Mouse (Mus musculus): Measurements from ENCODE around the gene Bicra. TPM values are rescaled to one million over a fixed set of nuclear protein-coding genes. Genes with fewer than 3 reads are reported as not detected.

The Bicra gene
- total RNA-seq, 2 experiments from 2014 or later = 11.4 to 17.3 TPM

DNA sequence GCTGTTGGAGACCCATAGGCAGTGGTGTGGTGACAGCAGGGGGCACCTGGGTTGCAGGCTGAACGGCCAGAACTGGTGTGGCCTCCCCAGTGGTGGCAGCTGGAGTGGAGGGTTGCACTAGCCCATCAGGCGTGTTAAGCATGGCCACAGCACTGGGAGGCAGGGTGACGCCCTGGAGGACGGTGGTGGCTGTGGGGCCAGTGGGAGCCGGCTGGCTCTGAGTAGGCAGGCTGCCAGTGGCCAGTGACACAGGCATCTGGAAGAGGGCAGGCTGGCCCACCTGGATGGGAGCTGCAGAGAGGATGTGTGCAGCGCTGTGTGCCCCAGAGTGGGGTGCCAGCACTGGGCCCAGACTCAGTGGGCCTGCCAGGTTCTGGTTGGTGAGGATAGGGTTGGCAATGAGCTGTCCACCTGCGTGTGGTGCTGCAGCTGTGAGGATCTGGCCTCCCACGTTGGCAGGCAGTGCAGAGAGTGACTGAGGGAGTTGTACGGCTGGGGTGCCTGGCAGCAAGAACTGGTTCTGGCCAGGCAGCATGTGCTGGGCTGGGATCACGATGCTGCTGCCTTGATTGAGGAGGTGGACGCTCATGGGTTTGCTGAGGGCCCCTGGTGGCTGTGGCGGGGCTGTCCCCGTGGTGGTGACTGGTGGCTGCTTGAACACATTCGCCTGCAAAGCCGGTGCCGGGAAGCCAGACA, 59.9 kb downstream of the Bicra start:
- peak; percentile 43 for DNase-seq (ENCODE audit: low spot score in 2 of 2)
- intact Hi-C loops (cut with DNase I) = loop anchor here (10.0 kb wide), 1 partner anchor 167 kb away; no protein-coding TSS in a partner anchor

- intact Hi-C loops (cut with DNase I) = loop anchor here (1.0 to 10.0 kb wide), 2 partner anchors 69 to 172 kb away; no protein-coding TSS in a partner anchor
- no peak for DNase-seq (ENCODE audit: low spot score in 2 of 2)
Measured at GRCm38 (mm10) chr7:15982729-15983407, 64.9 kb downstream of the Bicra start.

- no peak for DNase-seq (ENCODE audit: low spot score in 2 of 2)
- intact Hi-C loops (cut with DNase I) = loop anchor here (10.0 kb wide), 1 partner anchor 173 kb away; no protein-coding TSS in a partner anchor
Measured at GRCm38 (mm10) chr7:15981538-15981937, 66.2 kb downstream of the Bicra start.

DNA sequence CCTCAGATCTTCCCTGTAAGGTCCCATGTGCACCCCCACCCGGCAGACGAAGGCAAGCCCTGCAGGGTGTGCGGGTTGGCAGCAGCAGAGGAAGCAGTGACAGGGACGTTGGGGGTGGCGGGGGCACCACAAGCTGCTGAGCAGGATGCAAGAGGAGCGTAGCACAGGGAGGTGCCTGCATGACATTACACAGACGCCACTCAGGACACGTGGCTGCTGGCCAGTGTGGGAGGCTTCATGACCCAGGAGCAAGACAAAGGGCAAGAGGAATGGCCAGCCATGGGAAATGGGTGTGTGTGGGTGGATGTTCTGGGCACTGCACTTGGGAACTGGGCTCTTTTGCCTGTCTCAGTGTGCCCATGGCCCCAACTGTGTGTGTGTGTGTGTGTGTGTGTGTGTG, 67.5 kb downstream of the Bicra start:
- intact Hi-C loops (cut with DNase I) = loop anchor here (10.0 kb wide), 1 partner anchor 175 kb away; no protein-coding TSS in a partner anchor
- DNase-seq (ENCODE audit: low spot score in 2 of 2) = peak; percentile 52 to 53

DNA sequence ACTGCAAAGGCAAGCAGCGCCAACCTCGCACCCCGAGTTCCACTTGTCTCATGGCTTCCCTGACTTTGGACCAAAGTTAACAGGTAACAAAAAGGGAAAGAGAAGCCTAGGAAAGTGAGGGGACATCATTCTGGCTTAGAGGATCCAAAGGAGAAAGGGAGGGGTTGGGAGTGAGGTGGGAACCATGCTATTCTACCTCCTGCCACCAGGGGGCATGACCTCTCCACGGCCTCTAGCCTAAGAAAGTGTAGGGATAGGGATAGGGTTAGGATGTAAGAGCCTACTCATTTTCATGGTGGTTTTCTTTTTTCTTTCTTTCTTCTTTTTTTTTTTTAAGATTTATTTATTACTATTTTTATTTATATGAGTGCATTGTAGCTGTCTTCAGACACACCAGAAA, 71.8 kb downstream of the Bicra start:
- intact Hi-C loops (cut with DNase I) = no loop called here
- DNase-seq (ENCODE audit: low spot score in 2 of 2) = peak in 1 of 2 experiments; percentile 43

GRCm38 (mm10) chr7:15975451-15975850, 72.3 kb downstream of the Bicra start:
- intact Hi-C loops (cut with DNase I) = no loop called here
- no peak for DNase-seq (ENCODE audit: low spot score in 2 of 2)

GRCm38 (mm10) chr7:15974712-15975111, 73.0 kb downstream of the Bicra start:
- intact Hi-C loops (cut with DNase I) = no loop called here
- DNase-seq (ENCODE audit: low spot score in 2 of 2) = peak; percentile 65 to 68

GRCm38 (mm10) chr7:15972247-15972646, 75.5 kb downstream of the Bicra start:
- no peak for DNase-seq (ENCODE audit: low spot score in 2 of 2)
- intact Hi-C loops (cut with DNase I) = no loop called here

DNA sequence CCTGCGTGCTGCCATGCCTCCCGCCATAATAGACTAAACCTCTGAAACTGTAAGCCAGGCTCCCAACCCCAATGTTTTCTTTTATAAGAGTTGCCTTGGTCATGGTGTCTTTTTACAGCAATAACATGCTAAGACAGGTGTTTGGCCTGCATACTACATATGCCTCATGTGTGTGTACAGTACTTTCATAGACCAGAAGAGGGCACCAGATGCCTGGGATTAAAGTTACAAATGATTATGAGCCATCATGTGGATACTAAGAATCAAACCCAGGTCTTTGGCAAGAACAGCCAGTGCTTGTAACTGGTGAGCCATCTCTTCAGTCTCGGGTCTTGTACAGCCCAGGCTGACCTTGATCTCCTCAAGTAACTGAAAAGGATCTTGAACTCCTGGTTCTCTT, 78.0 kb downstream of the Bicra start:
- no peak for DNase-seq (ENCODE audit: low spot score in 2 of 2)
- intact Hi-C loops (cut with DNase I) = no loop called here

DNA sequence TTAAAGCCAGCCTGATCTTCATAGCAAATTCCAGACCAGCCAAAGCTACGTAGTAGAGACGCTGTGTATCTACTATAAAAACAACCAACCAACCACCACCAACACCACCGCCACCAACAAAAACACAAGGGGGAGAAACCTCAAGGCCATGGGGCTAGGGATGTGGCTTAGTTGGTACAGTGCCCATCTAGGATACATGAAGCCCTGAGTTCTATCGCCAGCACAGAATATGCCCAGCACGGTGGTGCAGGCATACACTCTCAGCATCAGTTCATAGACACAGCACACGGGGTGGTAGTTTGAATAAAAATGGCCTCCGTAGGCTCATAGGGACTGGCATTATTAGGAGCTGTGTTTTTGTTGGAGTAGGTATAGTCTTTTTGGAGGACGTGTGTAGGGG, 79.4 kb downstream of the Bicra start:
- intact Hi-C loops (cut with DNase I) = no loop called here
- DNase-seq (ENCODE audit: low spot score in 2 of 2) = no peak

- intact Hi-C loops (cut with DNase I) = loop anchor here (2.0 kb wide), 1 partner anchor 19 kb away; no protein-coding TSS in a partner anchor
- DNase-seq (ENCODE audit: low spot score in 2 of 2) = peak; percentile 47 to 52
Measured at GRCm38 (mm10) chr7:15967312-15967711, 80.4 kb downstream of the Bicra start, which contains the start of gene Ehd2. TSS of gene Ehd2 (minus strand) at chr7:15967567.

DNA sequence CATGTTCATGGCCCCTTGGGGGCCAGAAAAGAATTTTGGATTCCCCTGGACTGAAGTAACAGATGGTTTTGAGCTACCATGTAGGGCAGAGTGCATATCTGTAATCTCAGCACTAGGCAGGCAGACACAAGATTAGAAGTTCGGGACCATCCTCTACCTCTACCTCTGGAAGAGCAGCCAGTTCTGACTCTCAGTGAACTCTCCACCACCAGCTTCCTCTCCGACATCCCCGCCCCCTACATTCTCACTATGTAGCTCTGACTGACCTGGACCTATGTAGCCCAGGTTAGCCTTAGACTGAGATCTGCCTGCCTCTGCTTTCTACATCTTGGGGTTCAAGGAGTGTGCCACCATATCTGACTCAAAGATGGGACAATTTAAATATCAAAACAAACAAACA, 81.2 kb downstream of the Bicra start:
- intact Hi-C loops (cut with DNase I) = loop anchor here (2.0 kb wide), 1 partner anchor 18 kb away; no protein-coding TSS in a partner anchor
- DNase-seq (ENCODE audit: low spot score in 2 of 2) = no peak

GRCm38 (mm10) chr7:15963798-15964652, 83.7 kb downstream of the Bicra start:
- intact Hi-C loops (cut with DNase I) = no loop called here
- DNase-seq (ENCODE audit: low spot score in 2 of 2) = no peak

DNA sequence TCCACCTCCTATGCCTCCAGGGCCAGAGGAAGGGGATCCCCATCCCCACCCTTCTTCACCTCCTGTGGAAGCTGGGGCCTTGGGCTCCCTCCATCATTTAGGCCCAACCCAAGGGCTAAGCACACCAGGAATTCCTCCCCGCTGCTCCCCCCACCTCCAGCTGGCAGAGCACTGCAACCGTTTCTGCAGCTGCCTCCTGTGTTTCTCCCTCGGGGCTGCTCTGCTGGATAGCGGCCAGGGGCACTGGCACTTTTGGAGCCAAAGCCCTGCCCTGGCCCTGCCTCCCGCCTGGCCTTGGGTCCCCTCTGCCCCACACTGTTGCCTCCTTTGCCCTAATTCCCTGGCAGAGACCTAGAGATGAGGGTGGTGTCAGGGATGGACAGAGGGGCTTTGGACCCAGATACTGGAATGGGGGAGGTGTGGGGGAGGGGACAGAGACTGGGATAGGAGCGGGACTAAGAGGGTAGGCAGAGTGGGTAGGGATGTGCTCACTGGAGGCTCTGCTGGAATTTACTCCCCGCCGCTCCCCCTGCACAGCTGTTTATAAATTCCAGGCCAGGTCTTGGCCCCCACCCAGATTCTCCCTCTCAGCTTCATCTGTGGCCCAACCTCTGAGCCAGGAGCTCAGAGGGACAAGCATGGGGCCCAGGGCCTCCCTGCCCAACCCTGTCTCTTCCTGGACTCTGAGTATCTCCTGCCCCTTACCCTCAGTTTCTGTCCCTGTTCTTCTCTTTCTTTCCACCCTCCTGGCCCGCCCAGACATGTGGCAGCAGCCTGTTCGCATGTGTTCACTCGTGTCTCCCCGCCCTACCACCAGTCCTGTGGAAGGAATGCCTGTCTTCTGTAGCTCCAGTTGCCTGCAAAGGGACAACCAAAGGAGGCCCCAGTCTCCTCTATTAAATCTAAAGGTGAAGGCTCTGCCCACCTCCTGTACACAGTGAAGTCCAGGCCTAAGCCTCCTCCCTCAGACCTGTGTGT, 85.1 kb downstream of the Bicra start:
- peak; percentile 22 to 40 for DNase-seq (ENCODE audit: low spot score in 2 of 2)
- intact Hi-C loops (cut with DNase I) = no loop called here

DNA sequence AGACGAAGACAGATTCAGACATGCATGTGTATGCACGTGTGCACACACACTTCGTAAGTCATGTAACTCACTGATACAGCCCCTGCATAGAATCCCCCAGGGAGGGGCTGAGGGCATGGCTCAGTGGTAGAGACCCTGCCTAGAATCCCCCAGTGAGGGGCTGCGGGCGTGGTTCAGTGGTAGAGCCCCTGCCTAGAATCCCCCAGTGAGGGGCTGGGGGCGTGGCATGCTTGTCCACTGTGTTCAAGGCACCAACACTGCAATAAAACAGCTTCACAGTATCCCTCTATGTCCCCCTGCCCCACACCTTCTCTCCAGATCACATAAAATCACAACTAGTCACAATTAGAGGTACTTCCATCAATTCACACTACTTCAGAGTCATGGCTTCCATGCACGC, 85.9 kb downstream of the Bicra start:
- no peak for DNase-seq (ENCODE audit: low spot score in 2 of 2)
- intact Hi-C loops (cut with DNase I) = no loop called here

DNA sequence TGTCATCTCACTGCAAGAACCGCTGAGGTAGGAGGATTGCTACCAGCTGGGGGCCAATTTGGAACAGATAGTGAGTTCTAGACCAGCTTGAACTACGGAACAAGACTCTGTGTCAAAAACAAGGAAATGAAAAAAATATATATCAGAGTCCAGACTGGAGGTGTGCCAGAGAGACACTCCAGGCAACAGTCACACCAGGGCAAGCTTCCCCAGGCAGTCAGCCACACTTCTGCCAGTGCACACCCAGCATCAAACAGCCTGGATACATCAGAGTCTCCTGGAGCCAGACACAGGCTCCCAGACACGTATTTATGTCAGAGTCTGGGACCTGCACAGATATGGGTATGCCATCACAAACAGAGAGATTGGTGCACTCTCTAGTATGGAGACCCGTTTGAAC, 86.5 kb downstream of the Bicra start:
- intact Hi-C loops (cut with DNase I) = no loop called here
- no peak for DNase-seq (ENCODE audit: low spot score in 2 of 2)

GRCm38 (mm10) chr7:15960691-15961090, 87.0 kb downstream of the Bicra start:
- DNase-seq (ENCODE audit: low spot score in 2 of 2) = no peak
- intact Hi-C loops (cut with DNase I) = no loop called here

DNA sequence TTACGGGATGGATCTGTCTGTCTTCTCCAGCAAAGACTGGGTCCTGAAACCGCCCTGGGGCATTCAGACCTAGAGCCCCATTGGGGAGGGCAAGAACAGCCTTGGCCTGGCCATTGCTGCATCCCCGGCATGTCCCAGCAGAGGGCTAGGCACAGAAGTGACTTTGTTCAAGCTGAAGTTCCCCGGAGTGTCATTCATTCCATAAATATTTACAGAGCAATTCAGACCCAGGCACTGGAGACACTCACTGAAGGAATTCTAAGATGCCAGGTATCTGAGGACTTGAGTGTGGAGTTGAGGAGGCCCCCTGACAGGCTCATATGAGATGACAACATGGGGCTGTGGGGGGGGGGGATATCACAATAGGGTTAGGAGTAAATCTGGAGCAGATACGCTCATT, 91.6 kb downstream of the Bicra start:
- intact Hi-C loops (cut with DNase I) = no loop called here
- DNase-seq (ENCODE audit: low spot score in 2 of 2) = no peak

DNA sequence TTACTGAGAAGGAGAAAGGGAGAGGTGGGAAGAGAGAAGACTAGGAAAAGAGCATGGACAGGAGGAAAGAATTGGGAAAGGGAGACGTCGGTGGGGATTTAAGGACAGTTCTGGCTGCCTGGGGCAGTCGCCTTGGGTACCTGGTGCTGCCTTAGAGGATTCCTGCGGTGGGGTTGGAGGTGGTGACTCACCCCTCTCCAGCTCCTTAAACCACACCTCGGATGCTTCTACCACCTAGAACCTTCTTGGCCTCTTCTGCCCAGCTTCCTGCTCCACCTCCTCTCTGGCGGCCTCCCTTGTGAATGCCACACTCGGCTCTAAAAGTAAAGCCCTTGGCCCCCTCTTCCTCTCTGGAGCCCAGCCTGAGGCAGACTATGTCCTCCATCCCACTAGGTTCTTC, 92.2 kb downstream of the Bicra start:
- no peak for DNase-seq (ENCODE audit: low spot score in 2 of 2)
- intact Hi-C loops (cut with DNase I) = no loop called here
